Mouse (Mus musculus) embryonic facial prominence, embryonic 15.5 days (tissue): ENCODE data around the gene Efl1. TPM values are rescaled to one million over a fixed set of nuclear protein-coding genes. Genes with fewer than 3 reads are reported as not detected.

Source experiments
- ATAC-seq: fragments of 200-750 bp; cut with Nextera tagmentation; 2 replicates; pipeline ENCODE4 v1.8.0; 2017; ENCODE audit warnings: low read depth, moderate TSS enrichment; ENCODE audit not compliant: insufficient number of reproducible peaks, low FRiP score, low TSS enrichment
- H3K27ac ChIP-seq: fragments of 300-500 bp; sonication (generic); replicated peaks from 2 replicates; pipeline ENCODE4 v1.5.1; 2015; ENCODE audit warnings: mild to moderate bottlenecking, inconsistent platforms
- H3K27me3 ChIP-seq: fragments of 300-500 bp; sonication (generic); 2 replicates; pipeline ENCODE4 v1.6.1; 2015; ENCODE audit warnings: inconsistent platforms
- H3K36me3 ChIP-seq: fragments of 300-500 bp; sonication (generic); 2 replicates; pipeline ENCODE4 v1.6.1; 2015; ENCODE audit warnings: mild to moderate bottlenecking, inconsistent platforms
- H3K4me1 ChIP-seq: fragments of 300-500 bp; sonication (generic); 2 replicates; pipeline ENCODE4 v1.6.1; 2015; ENCODE audit warnings: inconsistent platforms
- H3K4me2 ChIP-seq: fragments of 300-500 bp; sonication (generic); replicated peaks from 2 replicates; pipeline ENCODE4 v1.6.1; 2015; ENCODE audit warnings: mild to moderate bottlenecking, inconsistent platforms
- H3K4me3 ChIP-seq: fragments of 300-500 bp; sonication (generic); replicated peaks from 2 replicates; pipeline ENCODE4 v1.5.1; 2015; ENCODE audit warnings: mild to moderate bottlenecking, inconsistent platforms
- H3K9ac ChIP-seq: fragments of 300-500 bp; sonication (generic); 2 replicates; pipeline ENCODE4 v1.6.1; 2015; ENCODE audit warnings: inconsistent platforms
- H3K9me3 ChIP-seq: fragments of 300-500 bp; sonication (generic); replicated peaks from 2 replicates; pipeline ENCODE4 v1.6.1; 2016; ENCODE audit warnings: inconsistent platforms
- WGBS: fragments of 180-500 bp; shearing (Covaris S2); methylation state at CpG from one replicate; pipeline ENCODE4 v1.1.7; 2015; 5-methylcytosine and 5-hydroxymethylcytosine counted together
- polyA plus RNA-seq: library from polyadenylated mRNA; unstranded; fragments of >200 nt; fragmentation: Nextera tagmentation; extraction: Ambion mirVana; gene quantifications from 2 replicates; pipeline ENCODE4 v1.2.1, GENCODE M21; 2015

Efl1 gene
- 20.2 and 22.5 TPM in 2 replicates for polyA plus RNA-seq

DNA sequence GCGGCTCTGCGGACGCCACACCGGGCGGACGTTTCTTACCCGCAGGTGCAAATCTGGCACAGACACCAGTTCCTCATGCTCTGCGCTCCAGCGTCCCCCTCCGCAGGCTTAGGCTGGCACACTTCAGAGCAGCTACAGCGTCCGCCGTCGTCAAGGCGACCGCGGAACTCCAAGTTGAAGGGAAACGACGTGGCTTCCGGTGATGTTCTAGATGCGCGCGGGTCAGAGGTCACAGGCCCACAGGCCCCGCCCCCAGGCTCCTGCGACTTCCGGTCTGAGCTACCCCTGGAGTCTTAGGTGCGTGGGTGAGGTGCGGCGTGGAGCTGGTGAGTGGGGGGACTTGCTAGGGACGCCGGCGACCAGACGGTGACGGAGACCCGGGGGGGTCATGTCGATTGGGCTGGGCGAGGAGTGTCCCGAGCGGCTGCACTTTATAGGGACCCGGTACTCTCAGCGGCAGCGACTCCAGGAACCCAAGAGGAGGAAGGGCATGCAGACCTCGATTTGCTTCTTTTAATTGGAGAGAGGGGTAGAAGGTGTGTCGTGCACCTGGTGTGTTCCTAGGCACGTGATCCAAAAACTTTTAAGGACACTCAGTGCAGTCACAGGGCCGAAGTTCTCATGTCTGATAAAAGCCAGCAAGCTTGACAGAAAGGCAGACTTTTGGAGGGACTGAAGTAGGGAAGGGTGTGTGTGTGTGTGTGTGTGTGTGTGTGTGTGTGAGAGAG lies at the start of gene Efl1, which contains the start of gene Saxo2:
Efl1 (plus strand) TSS at position 262 of the 728 bp plus-strand sequence.
Saxo2 (minus strand) TSS at position 176 of the 728 bp plus-strand sequence.
- no peaks in the 10 kb centered on the region for H3K27me3 ChIP-seq
- 0 out of 2 replicates have a peak, but pooled peaks cover 5% of the 10 kb centered on the region for H3K36me3 ChIP-seq
- H3K4me2 ChIP-seq = peak within 1 kb of the TSS; percentile 65
- no peaks in the 10 kb centered on the region for H3K9me3 ChIP-seq
- peaks cover 9% of the 10 kb centered on the region; the same call in 1 of the 2 replicates for H3K4me1 ChIP-seq
- under 1% methylated on average over 46 of the region's 46 CpGs for WGBS
- H3K27ac ChIP-seq = peak within 1 kb of the TSS; percentile 48; the same call in 1 of the 2 replicates
- peak within 1 kb of the TSS; percentile 48 for H3K9ac ChIP-seq
- peak within 1 kb of the TSS; percentile 61 for H3K4me3 ChIP-seq
- peak; percentile 94 for ATAC-seq

DNA sequence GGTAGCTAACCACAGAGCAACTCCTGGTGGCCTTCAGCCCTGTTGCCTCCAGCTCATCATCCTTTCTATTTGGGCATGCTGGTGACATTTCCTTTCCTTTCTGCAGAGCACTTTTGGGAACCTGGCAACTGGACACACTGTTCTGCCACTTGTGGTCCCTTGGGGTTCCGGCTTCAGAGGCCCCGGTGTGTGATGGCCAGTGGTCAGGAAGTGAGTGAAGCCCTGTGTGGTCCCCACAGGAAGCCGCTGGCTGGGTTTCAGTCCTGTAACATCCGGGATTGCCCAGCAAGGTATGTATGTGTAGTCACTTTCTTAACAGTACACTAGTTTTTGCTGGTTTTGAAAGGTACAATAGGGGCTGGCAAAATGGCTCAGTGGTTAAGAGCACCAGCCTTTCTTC lies 46.4 kb upstream of the Efl1 start:
- Histone ChIP-seq H3K9ac (no peak overlapping the region), H3K27ac (no peak overlapping the region), H3K36me3 (no peaks in the 10 kb centered on the region), H3K4me2 (no peak overlapping the region), H3K4me3 (no peak overlapping the region), H3K9me3 (no peaks in the 10 kb centered on the region), H3K4me1 (no peaks in the 10 kb centered on the region), H3K27me3 (no peaks in the 10 kb centered on the region)
- WGBS = 75% methylated on average over 4 of the region's 4 CpGs
- ATAC-seq = no peak

DNA sequence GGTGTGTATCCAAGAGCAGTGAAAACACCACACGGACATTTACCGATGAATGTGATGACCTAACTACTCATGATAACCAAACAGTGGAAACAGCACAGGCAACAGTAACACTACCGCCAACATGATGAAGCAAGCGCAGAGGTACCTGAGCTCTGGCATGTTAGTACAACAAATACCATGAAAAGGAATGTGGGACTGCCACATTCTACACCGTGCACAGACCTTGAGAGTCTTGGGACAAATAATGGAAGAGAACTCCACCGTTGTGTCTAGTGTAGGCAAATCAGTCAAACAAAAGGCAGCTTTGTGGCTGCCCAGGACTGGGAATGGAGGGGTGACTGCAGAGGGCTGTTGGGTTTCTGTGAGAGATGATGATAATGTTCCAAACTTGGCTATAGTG lies 43.0 kb upstream of the Efl1 start:
- Histone ChIP-seq H3K27ac (no peak overlapping the region), H3K9ac (no peak overlapping the region), H3K36me3 (no peaks in the 10 kb centered on the region), H3K4me1 (no peaks in the 10 kb centered on the region), H3K4me2 (no peak overlapping the region), H3K9me3 (no peaks in the 10 kb centered on the region), H3K4me3 (no peak overlapping the region), H3K27me3 (no peaks in the 10 kb centered on the region)
- WGBS = 66% methylated on average over 6 of the region's 6 CpGs
- no peak for ATAC-seq

DNA sequence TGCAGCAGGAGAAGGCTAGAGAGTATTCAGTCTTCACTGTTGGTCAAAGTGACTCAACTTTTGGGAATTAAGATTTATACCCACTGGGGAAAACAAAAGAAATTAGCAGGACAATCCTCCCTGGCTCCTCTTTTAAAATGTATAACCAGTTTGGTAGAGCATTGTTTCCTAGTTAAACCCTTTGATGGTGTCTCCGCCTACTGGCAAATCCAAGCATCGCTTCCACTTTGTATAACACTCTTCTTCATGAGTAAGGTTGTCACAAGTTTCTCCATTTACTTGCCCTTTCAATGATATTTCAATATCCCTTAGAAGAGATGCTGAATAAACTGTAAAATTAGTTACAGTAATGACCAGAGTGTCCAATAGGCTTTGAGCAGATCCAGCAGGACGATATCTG lies 38.8 kb upstream of the Efl1 start:
- Histone ChIP-seq H3K27me3 (no peaks in the 10 kb centered on the region), H3K9ac (no peak overlapping the region), H3K36me3 (no peaks in the 10 kb centered on the region), H3K4me3 (no peak overlapping the region), H3K4me2 (no peak overlapping the region), H3K4me1 (no peaks in the 10 kb centered on the region), H3K9me3 (no peaks in the 10 kb centered on the region), H3K27ac (no peak overlapping the region)
- WGBS = 63% methylated on average over 3 of the region's 3 CpGs
- no peak for ATAC-seq

DNA sequence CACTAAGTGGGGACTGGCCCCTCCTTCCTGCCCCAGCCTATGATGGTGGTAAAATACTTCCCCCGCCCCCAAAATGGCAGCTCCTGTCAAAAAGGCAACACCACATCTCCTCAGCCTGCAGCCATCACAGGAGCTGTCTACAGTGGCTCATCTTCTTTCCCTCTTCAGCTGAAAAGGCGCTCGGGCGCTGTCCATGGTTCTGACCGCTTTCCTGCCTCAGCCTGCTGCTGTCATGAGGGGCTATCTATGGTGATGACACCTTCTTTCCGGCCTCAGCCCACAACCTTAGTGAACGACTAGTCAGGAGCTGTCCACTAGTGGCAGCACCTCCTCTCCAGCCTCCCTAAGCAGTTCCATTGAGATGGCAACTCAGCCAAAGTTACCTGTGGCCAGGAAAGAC lies 23.1 kb upstream of the Efl1 start:
- Histone ChIP-seq H3K36me3 (no peaks in the 10 kb centered on the region), H3K4me1 (no peaks in the 10 kb centered on the region), H3K9me3 (no peaks in the 10 kb centered on the region), H3K27me3 (no peaks in the 10 kb centered on the region), H3K4me3 (no peak overlapping the region), H3K4me2 (no peak overlapping the region), H3K27ac (no peak overlapping the region), H3K9ac (no peak overlapping the region)
- 13% methylated on average over 7 of the region's 7 CpGs for WGBS
- ATAC-seq = no peak

DNA sequence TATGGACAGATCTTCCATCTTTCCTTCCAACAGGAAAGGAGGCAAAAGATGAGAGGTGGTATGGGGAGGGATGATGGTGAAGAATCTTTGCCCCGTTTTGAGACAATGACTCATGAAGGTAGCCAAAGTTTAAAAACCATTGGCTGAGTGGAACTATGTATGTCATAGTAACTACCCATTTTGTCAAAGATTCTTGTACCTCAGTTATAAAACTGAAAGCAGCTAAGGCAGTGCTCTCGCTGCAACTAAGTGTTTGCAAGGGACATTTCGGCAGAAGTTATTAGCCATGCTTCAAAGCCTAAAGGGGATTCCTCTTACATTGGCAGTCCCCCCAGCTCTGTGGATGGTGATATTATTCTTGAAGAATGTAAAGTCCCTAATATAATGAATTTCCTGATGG lies 1.2 kb upstream of the Efl1 start:
- WGBS = 83% methylated on average over 3 of the region's 3 CpGs
- H3K4me1 ChIP-seq = peaks cover 9% of the 10 kb centered on the region; the same call in 1 of the 2 replicates
- H3K36me3 ChIP-seq = 0 out of 2 replicates have a peak, but pooled peaks cover 3% of the 10 kb centered on the region
- no peaks in the 10 kb centered on the region for H3K27me3 ChIP-seq
- ATAC-seq = no peak
- H3K4me2 ChIP-seq = no peak overlapping the region
- H3K27ac ChIP-seq = no peak overlapping the region
- no peak overlapping the region for H3K9ac ChIP-seq
- H3K9me3 ChIP-seq = no peaks in the 10 kb centered on the region
- H3K4me3 ChIP-seq = no peak overlapping the region

DNA sequence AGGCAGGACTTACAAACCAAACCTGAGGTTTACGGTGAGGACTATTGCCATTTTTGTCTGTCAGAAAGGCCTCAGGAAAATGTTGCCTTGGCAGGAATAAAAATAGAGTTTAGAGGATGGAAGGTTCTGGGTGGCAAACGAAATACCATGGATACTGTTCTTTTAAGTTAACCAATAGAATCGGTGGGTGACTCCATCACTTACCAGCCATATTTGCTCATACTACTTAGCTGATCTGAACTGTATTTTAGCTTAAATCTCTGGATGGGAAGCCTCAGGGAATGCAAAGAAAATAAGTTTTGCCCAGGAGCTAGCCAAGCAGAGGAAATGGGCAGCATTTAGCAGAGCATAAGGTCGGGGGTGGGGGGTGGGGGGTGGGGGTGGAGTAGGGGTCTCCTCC lies 505 bp upstream of the Efl1 start:
- Histone ChIP-seq H3K4me3 (peak overlapping the region; percentile 61), H3K9me3 (no peaks in the 10 kb centered on the region), H3K4me2 (peak overlapping the region; percentile 65), H3K36me3 (0 out of 2 replicates have a peak, but pooled peaks cover 5% of the 10 kb centered on the region), H3K4me1 (peaks cover 9% of the 10 kb centered on the region; the same call in 1 of the 2 replicates), H3K27ac (no peak overlapping the region), H3K27me3 (no peaks in the 10 kb centered on the region), H3K9ac (peak overlapping the region; percentile 48)
- ATAC-seq = no peak
- WGBS = 32% methylated on average over 4 of the region's 4 CpGs

DNA sequence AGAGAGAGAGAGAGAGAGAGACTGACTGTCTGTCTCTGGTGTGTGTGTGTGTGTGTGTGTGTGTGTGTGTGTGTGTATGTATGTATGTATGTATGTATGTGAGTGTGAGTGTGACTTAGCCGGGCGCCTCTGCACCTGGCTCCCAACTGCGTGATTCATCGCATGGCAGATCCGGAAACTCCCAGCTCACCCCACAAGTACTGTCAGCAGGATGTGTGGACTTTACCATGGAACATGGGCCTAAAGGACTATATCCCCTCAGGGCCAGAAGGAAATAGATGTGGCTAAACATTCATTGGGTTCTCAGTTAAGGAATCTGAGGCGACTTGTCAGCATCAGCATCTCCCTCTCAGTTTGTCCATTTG lies 649 bp downstream of the Efl1 start:
- Histone ChIP-seq H3K27me3 (no peaks in the 10 kb centered on the region), H3K4me2 (peak overlapping the region; percentile 65), H3K36me3 (0 out of 2 replicates have a peak, but pooled peaks cover 5% of the 10 kb centered on the region), H3K9me3 (no peaks in the 10 kb centered on the region), H3K4me3 (peak overlapping the region; percentile 61), H3K4me1 (peaks cover 9% of the 10 kb centered on the region; the same call in 1 of the 2 replicates), H3K27ac (no peak overlapping the region), H3K9ac (peak overlapping the region; percentile 48; the same call in 1 of the 2 replicates)
- ATAC-seq = peak; percentile 36; the same call in 1 of the 2 replicates
- WGBS = 9% methylated on average over 6 of the region's 6 CpGs

DNA sequence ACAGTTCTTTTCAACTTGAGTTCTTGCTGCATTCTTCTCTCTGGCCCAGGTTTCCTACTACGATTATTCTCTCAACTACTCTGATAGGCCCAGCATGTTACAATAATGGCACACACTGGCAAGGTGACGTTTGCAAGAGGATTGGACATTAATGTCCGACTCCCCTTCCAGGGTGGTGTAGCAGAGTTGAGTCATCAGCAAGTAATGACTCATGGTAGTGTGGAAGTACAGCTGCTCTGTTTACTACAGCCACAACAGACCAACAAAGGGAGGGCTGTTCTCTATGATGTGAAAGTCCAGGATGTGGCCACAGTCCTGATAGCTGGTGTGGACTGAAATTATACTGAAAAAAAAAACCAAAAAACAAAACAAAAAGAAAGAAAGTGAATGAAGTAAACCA lies 16.2 kb downstream of the Efl1 start:
- no peaks in the 10 kb centered on the region for H3K27me3 ChIP-seq
- 85% methylated on average over 3 of the region's 3 CpGs for WGBS
- no peak overlapping the region for H3K4me3 ChIP-seq
- no peak overlapping the region for H3K9ac ChIP-seq
- no peaks in the 10 kb centered on the region for H3K9me3 ChIP-seq
- H3K27ac ChIP-seq = no peak overlapping the region
- H3K4me2 ChIP-seq = no peak overlapping the region
- no peak for ATAC-seq
- peaks cover 31% of the 10 kb centered on the region for H3K36me3 ChIP-seq
- no peaks in the 10 kb centered on the region for H3K4me1 ChIP-seq

DNA sequence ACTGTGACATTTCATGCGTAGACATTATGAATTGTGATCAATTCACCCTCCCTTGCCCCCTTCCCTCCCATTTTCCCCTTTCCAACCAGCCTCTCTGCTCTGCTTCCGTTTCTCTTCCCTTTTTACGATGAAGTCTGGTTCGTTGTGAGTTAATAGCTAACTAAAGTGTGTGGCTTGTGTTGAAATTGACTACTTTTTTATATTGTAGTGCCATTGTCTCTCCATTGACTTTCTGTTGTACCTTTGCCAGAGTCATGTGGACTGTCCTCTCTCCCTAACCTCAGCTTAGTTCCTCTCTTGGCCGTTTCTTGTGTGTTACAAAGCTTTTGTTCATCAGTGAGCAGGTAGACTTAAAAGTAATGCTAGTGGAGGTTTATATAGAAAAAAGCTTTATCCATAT lies 27.6 kb downstream of the Efl1 start:
- Histone ChIP-seq H3K27me3 (no peaks in the 10 kb centered on the region), H3K27ac (no peak overlapping the region), H3K4me2 (no peak overlapping the region), H3K9ac (no peak overlapping the region), H3K9me3 (no peaks in the 10 kb centered on the region), H3K4me1 (0 out of 2 replicates have a peak, but pooled peaks cover 8% of the 10 kb centered on the region), H3K4me3 (no peak overlapping the region), H3K36me3 (peaks cover 33% of the 10 kb centered on the region)
- 91% methylated on average over 5 of the region's 5 CpGs for WGBS
- ATAC-seq = no peak

DNA sequence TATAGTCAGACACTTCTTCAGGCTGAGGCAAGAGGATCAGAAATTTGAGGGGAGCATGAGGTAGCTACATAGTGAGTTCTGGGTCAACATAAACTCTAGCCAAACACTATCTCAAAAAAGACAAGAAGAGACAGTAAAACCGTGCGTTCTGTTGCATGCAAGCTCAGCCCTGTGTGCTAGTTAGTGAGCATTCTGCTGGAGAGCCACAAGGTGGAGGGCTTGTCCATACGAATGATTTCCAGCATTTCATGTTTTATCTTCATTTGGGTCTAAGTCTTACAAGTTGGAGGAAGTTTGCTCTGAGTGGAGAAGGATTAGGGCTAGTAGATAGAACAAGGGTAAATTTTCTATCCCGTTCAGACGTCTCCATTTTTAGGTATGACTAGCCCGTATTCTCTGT lies 28.4 kb downstream of the Efl1 start:
- Histone ChIP-seq H3K36me3 (peaks cover 29% of the 10 kb centered on the region), H3K27me3 (no peaks in the 10 kb centered on the region), H3K4me1 (0 out of 2 replicates have a peak, but pooled peaks cover 8% of the 10 kb centered on the region), H3K9ac (no peak overlapping the region), H3K4me3 (no peak overlapping the region), H3K4me2 (no peak overlapping the region), H3K27ac (no peak overlapping the region), H3K9me3 (no peaks in the 10 kb centered on the region)
- no peak for ATAC-seq
- 71% methylated on average over 6 of the region's 6 CpGs for WGBS
